Mouse (Mus musculus) liver, adult 2 months (tissue): ENCODE measurements around the gene Chst3.

Experiments used
- CTCF ChIP-seq: fragments of 200-500 bp; IDR thresholded peaks from 2 replicates; pipeline ENCODE4 v1.5.1; 2011; ENCODE audit warnings: low read depth, low read length, control low read depth
- POLR2A ChIP-seq: fragments of 200-500 bp; IDR thresholded peaks from 2 replicates; pipeline ENCODE4 v1.6.1; 2011; ENCODE audit warnings: low read length, control low read depth; ENCODE audit not compliant: insufficient read depth; ENCODE audit errors: extremely low read depth

- no peak for TF ChIP-seq CTCF
- TF ChIP-seq POLR2A: no peak
These were observed 53.0 kb downstream of the Chst3 start for GRCm38 (mm10) chr10:60166068-60166467.
